Mouse (Mus musculus) neural tube, embryonic 14.5 days (tissue): ENCODE results near the gene Tmem37. TPM values are rescaled to one million over a fixed set of nuclear protein-coding genes. Genes with fewer than 3 reads are reported as not detected.

Experiments used
- ATAC-seq: fragments of 200-750 bp; cut with Nextera tagmentation; 2 replicates; pipeline ENCODE4 v1.8.0; 2017; ENCODE audit warnings: low read depth, mild to moderate bottlenecking, moderate TSS enrichment, moderate library complexity
- H3K27ac ChIP-seq: fragments of 300-500 bp; sonication (generic); 2 replicates; pipeline ENCODE4 v1.5.1; 2014; ENCODE audit warnings: low read depth, mild to moderate bottlenecking, control low read depth, low read length, moderate library complexity, mixed read lengths
- H3K27me3 ChIP-seq: fragments of 300-500 bp; sonication (generic); 2 replicates; pipeline ENCODE4 v1.6.1; 2014; ENCODE audit warnings: low read length; ENCODE audit not compliant: control insufficient read depth, insufficient read depth
- H3K36me3 ChIP-seq: fragments of 300-500 bp; sonication (generic); 2 replicates; pipeline ENCODE4 v1.6.1; 2014; ENCODE audit warnings: low read length, mixed read lengths; ENCODE audit not compliant: control insufficient read depth, insufficient read depth
- H3K4me1 ChIP-seq: fragments of 300-500 bp; sonication (generic); 2 replicates; pipeline ENCODE4 v1.6.1; 2014; ENCODE audit warnings: low read length; ENCODE audit not compliant: control insufficient read depth, insufficient read depth
- H3K4me2 ChIP-seq: fragments of 300-500 bp; sonication (generic); 2 replicates; pipeline ENCODE4 v1.6.1; 2014; ENCODE audit warnings: mild to moderate bottlenecking, low read depth, low read length, control low read depth
- H3K4me3 ChIP-seq: fragments of 300-500 bp; sonication (generic); 2 replicates; pipeline ENCODE4 v1.5.1; 2014; ENCODE audit warnings: low read depth, low read length, control low read depth, mixed read lengths
- H3K9ac ChIP-seq: fragments of 300-500 bp; sonication (generic); replicated peaks from 2 replicates; pipeline ENCODE4 v1.6.1; 2014; ENCODE audit warnings: low read depth, mild to moderate bottlenecking, control low read depth, low read length, mixed read lengths
- H3K9me3 ChIP-seq: fragments of 300-500 bp; sonication (generic); 2 replicates; pipeline ENCODE4 v1.6.1; 2016; ENCODE audit warnings: low read length; ENCODE audit not compliant: control insufficient read depth
- WGBS: fragments of 180-500 bp; shearing (Covaris S2); extraction: QIAGEN DNeasy Blood & Tissue Kit; methylation state at CpG from one replicate; pipeline ENCODE4 v1.1.7; 2014; 5-methylcytosine and 5-hydroxymethylcytosine counted together
- polyA plus RNA-seq: library from polyadenylated mRNA; unstranded; fragments of >200 nt; fragmentation: Nextera tagmentation; extraction: Ambion mirVana; gene quantifications from 2 replicates; pipeline ENCODE4 v1.2.1, GENCODE M21; 2014

The Tmem37 gene
- polyA plus RNA-seq, 1 experiment from 2014 or later: 2.6 TPM

- Histone ChIP-seq H3K4me1 (no peaks in the 10 kb centered on the region), H3K9ac (no peak overlapping the region), H3K4me2 (no peak overlapping the region), H3K27me3 (no peaks in the 10 kb centered on the region), H3K4me3 (no peak overlapping the region), H3K36me3 (no peaks in the 10 kb centered on the region), H3K9me3 (no peaks in the 10 kb centered on the region), H3K27ac (no peak overlapping the region)
- 38% methylated on average over 1 of the region's 1 CpGs for WGBS
- ATAC-seq: no peak
Measured at GRCm38 (mm10) chr1:120034793-120035192, 39.1 kb downstream of the Tmem37 start.

GRCm38 (mm10) chr1:120033469-120033854, 40.4 kb downstream of the Tmem37 start:
- no peak overlapping the region for H3K9ac ChIP-seq
- no peak overlapping the region for H3K4me2 ChIP-seq
- no peaks in the 10 kb centered on the region for H3K4me1 ChIP-seq
- WGBS: 94% methylated on average over 2 of the region's 2 CpGs
- no peaks in the 10 kb centered on the region for H3K36me3 ChIP-seq
- no peak overlapping the region for H3K4me3 ChIP-seq
- H3K27ac ChIP-seq: no peak overlapping the region
- H3K27me3 ChIP-seq: no peaks in the 10 kb centered on the region
- no peaks in the 10 kb centered on the region for H3K9me3 ChIP-seq
- no peak for ATAC-seq

GRCm38 (mm10) chr1:120032804-120033468, 40.9 kb downstream of the Tmem37 start:
- ATAC-seq: peak; percentile 80; the same call in 1 of the 2 replicates
- H3K4me1 ChIP-seq: no peaks in the 10 kb centered on the region
- H3K4me3 ChIP-seq: no peak overlapping the region
- H3K9me3 ChIP-seq: no peaks in the 10 kb centered on the region
- H3K27me3 ChIP-seq: no peaks in the 10 kb centered on the region
- no peak overlapping the region for H3K4me2 ChIP-seq
- no peak overlapping the region for H3K27ac ChIP-seq
- H3K9ac ChIP-seq: no peak overlapping the region
- 51% methylated on average over 10 of the region's 10 CpGs for WGBS
- no peaks in the 10 kb centered on the region for H3K36me3 ChIP-seq

- WGBS: 89% methylated on average over 3 of the region's 3 CpGs
- no peaks in the 10 kb centered on the region for H3K36me3 ChIP-seq
- H3K27ac ChIP-seq: no peak overlapping the region
- no peak for ATAC-seq
- no peak overlapping the region for H3K4me2 ChIP-seq
- H3K4me3 ChIP-seq: no peak overlapping the region
- H3K9me3 ChIP-seq: no peaks in the 10 kb centered on the region
- H3K9ac ChIP-seq: no peak overlapping the region
- no peaks in the 10 kb centered on the region for H3K27me3 ChIP-seq
- no peaks in the 10 kb centered on the region for H3K4me1 ChIP-seq
Measured at GRCm38 (mm10) chr1:120030474-120030873, 43.4 kb downstream of the Tmem37 start.

- WGBS: 70% methylated on average over 4 of the region's 4 CpGs
Measured at GRCm38 (mm10) chr1:120027693-120028092, 46.2 kb downstream of the Tmem37 start.

GRCm38 (mm10) chr1:120025050-120025439, 48.8 kb downstream of the Tmem37 start:
- H3K4me1 ChIP-seq: no peaks in the 10 kb centered on the region
- H3K4me2 ChIP-seq: no peak overlapping the region
- 35% methylated on average over 2 of the region's 2 CpGs for WGBS
- no peaks in the 10 kb centered on the region for H3K36me3 ChIP-seq
- H3K27me3 ChIP-seq: no peaks in the 10 kb centered on the region
- no peak overlapping the region for H3K27ac ChIP-seq
- H3K4me3 ChIP-seq: no peak overlapping the region
- no peak for ATAC-seq
- no peaks in the 10 kb centered on the region for H3K9me3 ChIP-seq
- no peak overlapping the region for H3K9ac ChIP-seq

More at GRCm38 (mm10) chr1:120027693-120028092, 46.2 kb downstream of the Tmem37 start:
- Histone ChIP-seq H3K27ac (no peak overlapping the region), H3K36me3 (no peaks in the 10 kb centered on the region), H3K4me3 (no peak overlapping the region), H3K4me1 (no peaks in the 10 kb centered on the region), H3K9ac (no peak overlapping the region), H3K9me3 (no peaks in the 10 kb centered on the region), H3K4me2 (no peak overlapping the region), H3K27me3 (no peaks in the 10 kb centered on the region)
- peak; percentile 33; the same call in 1 of the 2 replicates for ATAC-seq

- WGBS: 60% methylated on average over 10 of the region's 10 CpGs
- Histone ChIP-seq H3K27ac (no peak overlapping the region), H3K4me2 (no peak overlapping the region), H3K4me3 (no peak overlapping the region), H3K4me1 (no peaks in the 10 kb centered on the region), H3K9me3 (no peaks in the 10 kb centered on the region), H3K9ac (no peak overlapping the region), H3K27me3 (no peaks in the 10 kb centered on the region), H3K36me3 (no peaks in the 10 kb centered on the region)
- no peak for ATAC-seq
Measured at GRCm38 (mm10) chr1:120024331-120025049, 49.4 kb downstream of the Tmem37 start.

- ATAC-seq: no peak
- Histone ChIP-seq H3K4me1 (no peaks in the 10 kb centered on the region), H3K9me3 (no peaks in the 10 kb centered on the region), H3K9ac (no peak overlapping the region), H3K27me3 (no peaks in the 10 kb centered on the region), H3K4me2 (no peak overlapping the region), H3K36me3 (no peaks in the 10 kb centered on the region), H3K27ac (no peak overlapping the region), H3K4me3 (no peak overlapping the region)
- 95% methylated on average over 17 of the region's 17 CpGs for WGBS
Measured at GRCm38 (mm10) chr1:120021951-120022350, 51.9 kb downstream of the Tmem37 start.

- Histone ChIP-seq H3K36me3 (no peaks in the 10 kb centered on the region), H3K27me3 (no peaks in the 10 kb centered on the region), H3K9me3 (no peaks in the 10 kb centered on the region), H3K4me3 (no peak overlapping the region), H3K27ac (no peak overlapping the region), H3K4me1 (no peaks in the 10 kb centered on the region), H3K9ac (no peak overlapping the region), H3K4me2 (no peak overlapping the region)
- WGBS: 71% methylated on average over 7 of the region's 7 CpGs
- ATAC-seq: no peak
Measured at GRCm38 (mm10) chr1:120020322-120020897, 53.5 kb downstream of the Tmem37 start.
